Mouse (Mus musculus): ENCODE measurements around the gene Pygo2.

- TF ChIP-seq CTCF (IDR thresholded peaks at IDR 0.05) (no peak), EP300 (IDR thresholded peaks at IDR 0.05) (no peak)
These were observed 7.3 kb upstream of the Pygo2 start for GRCm38 (mm10) chr3:89422556-89423205.
